Mouse (Mus musculus): ENCODE measurements around the gene Zfp948. TPM values are rescaled to one million over a fixed set of nuclear protein-coding genes. Genes with fewer than 3 reads are reported as not detected.

Gene Zfp948
- polyA plus RNA-seq (2011; ENCODE audit: insufficient read depth, insufficient read length, low replicate concordance, missing spikeins) = 1.7 and 2.6 TPM in 2 replicates

- 1% methylated on average over 29 of the region's 29 CpGs for WGBS
- Histone ChIP-seq H3K4me1 (ENCODE audit: control insufficient read depth, insufficient read depth, low read length) (no peaks in the 10 kb centered on the region; the same call in 1 of the 2 replicates), H3K4me3 (replicated peaks; ENCODE audit: control insufficient read depth, low read depth, low read length) (peak within 1 kb of the TSS; percentile 63), H3K27ac (ENCODE audit: control insufficient read depth, insufficient read depth, low read depth, low read length, poor library complexity) (peak within 1 kb of the TSS; percentile 65; the same call in 1 of the 2 replicates)
- TF ChIP-seq POLR2A (IDR thresholded peaks at IDR 0.05; ENCODE audit: borderline replicate concordance, control insufficient read depth, low read depth, low read length) (peak; percentile 39; the same call in 1 of the 2 replicates), CTCF (IDR thresholded peaks at IDR 0.05; ENCODE audit: control insufficient read depth, insufficient read depth, low read length) (0 out of 2 replicates have a peak, but pooled peaks have one; percentile 13)
Measured at GRCm38 (mm10) chr17:21566728-21567349, at the start of gene Zfp948. Gene Zfp948 (plus strand): TSS chr17:21567008.

DNA sequence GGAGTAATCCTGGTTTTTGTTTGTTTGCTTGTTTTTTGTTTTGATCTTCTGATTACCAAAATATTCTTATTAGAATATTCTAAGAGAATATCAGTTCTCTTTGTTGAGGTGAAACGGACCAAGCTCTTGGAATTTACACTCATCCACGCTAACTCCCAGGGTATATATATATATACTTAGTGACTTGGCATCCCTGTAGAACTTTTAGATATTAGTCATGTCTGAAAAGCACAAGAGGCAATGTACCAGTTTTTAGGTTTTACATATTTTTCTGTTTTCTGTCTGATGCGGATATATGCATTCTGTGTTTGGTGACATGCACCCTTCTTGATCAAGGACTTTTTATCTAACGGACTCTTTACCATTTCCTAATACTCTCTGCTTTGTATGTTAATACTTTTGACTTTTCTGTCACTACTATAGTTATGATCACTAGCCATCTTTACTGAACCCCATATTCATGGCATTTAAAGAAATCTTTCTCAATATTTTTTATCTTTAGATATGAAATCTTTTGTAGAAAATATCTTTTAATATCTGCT is 49.6 kb upstream of the Zfp948 start:
- no peaks in the 10 kb centered on the region for H3K4me1 ChIP-seq (ENCODE audit: control insufficient read depth, insufficient read depth, low read length)
- H3K4me3 ChIP-seq (replicated peaks; ENCODE audit: control insufficient read depth, low read depth, low read length) = no peak overlapping the region
- 17% methylated on average over 4 of the region's 4 CpGs for WGBS
- H3K27ac ChIP-seq (ENCODE audit: control insufficient read depth, insufficient read depth, low read depth, low read length, poor library complexity) = no peak overlapping the region
- TF ChIP-seq CTCF (IDR thresholded peaks at IDR 0.05; ENCODE audit: control insufficient read depth, insufficient read depth, low read length) (no peak), POLR2A (IDR thresholded peaks at IDR 0.05; ENCODE audit: borderline replicate concordance, control insufficient read depth, low read depth, low read length) (no peak)

DNA sequence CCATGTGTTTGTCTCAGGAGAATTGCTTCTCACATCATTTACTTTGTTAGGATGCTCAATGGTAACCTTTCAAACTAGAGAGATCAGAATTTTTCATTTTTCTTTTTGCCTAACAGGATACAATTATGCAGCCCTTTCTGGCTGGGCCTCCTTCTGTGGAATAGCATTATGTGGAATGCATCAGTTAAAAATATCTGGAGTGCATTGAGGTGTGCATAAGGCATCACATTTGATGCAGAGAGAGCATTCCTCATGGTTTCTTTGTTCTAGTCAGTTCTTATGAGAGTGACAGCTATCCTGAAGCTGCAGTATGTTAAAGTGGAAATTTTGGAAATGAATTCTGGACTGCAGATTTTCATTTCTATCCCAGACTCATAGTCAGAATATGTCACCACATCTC is 40.5 kb upstream of the Zfp948 start:
- H3K4me1 ChIP-seq (ENCODE audit: control insufficient read depth, insufficient read depth, low read length) = no peaks in the 10 kb centered on the region
- H3K4me3 ChIP-seq (replicated peaks; ENCODE audit: control insufficient read depth, low read depth, low read length) = no peak overlapping the region
- no peak overlapping the region for H3K27ac ChIP-seq (ENCODE audit: control insufficient read depth, insufficient read depth, low read depth, low read length, poor library complexity)
- TF ChIP-seq POLR2A (IDR thresholded peaks at IDR 0.05; ENCODE audit: borderline replicate concordance, control insufficient read depth, low read depth, low read length) (no peak), CTCF (IDR thresholded peaks at IDR 0.05; ENCODE audit: control insufficient read depth, insufficient read depth, low read length) (no peak)

- TF ChIP-seq POLR2A (IDR thresholded peaks at IDR 0.05; ENCODE audit: borderline replicate concordance, control insufficient read depth, low read depth, low read length) = no peak
- no peak for TF ChIP-seq CTCF (IDR thresholded peaks at IDR 0.05; ENCODE audit: control insufficient read depth, insufficient read depth, low read length)
- no peak overlapping the region for H3K4me3 ChIP-seq (replicated peaks; ENCODE audit: control insufficient read depth, low read depth, low read length)
- no peak overlapping the region for H3K27ac ChIP-seq (ENCODE audit: control insufficient read depth, insufficient read depth, low read depth, low read length, poor library complexity)
- no peaks in the 10 kb centered on the region; the same call in 1 of the 2 replicates for H3K4me1 ChIP-seq (ENCODE audit: control insufficient read depth, insufficient read depth, low read length)
- 69% methylated on average over 5 of the region's 5 CpGs for WGBS
Measured at GRCm38 (mm10) chr17:21530645-21531330, 36.0 kb upstream of the Zfp948 start.

- TF ChIP-seq POLR2A (IDR thresholded peaks at IDR 0.05; ENCODE audit: borderline replicate concordance, control insufficient read depth, low read depth, low read length) (no peak), CTCF (IDR thresholded peaks at IDR 0.05; ENCODE audit: control insufficient read depth, insufficient read depth, low read length) (no peak)
- H3K27ac ChIP-seq (ENCODE audit: control insufficient read depth, insufficient read depth, low read depth, low read length, poor library complexity) = no peak overlapping the region; the same call in 1 of the 2 replicates
Measured at GRCm38 (mm10) chr17:21531621-21532020, 35.2 kb upstream of the Zfp948 start.

GRCm38 (mm10) chr17:21532101-21532951 is 34.5 kb upstream of the Zfp948 start:
- TF ChIP-seq CTCF (IDR thresholded peaks at IDR 0.05; ENCODE audit: control insufficient read depth, insufficient read depth, low read length) (peak; percentile 13; the same call in 1 of the 2 replicates), POLR2A (IDR thresholded peaks at IDR 0.05; ENCODE audit: borderline replicate concordance, control insufficient read depth, low read depth, low read length) (peak; percentile 22; the same call in 1 of the 2 replicates)
- under 1% methylated on average over 54 of the region's 54 CpGs for WGBS
- Histone ChIP-seq H3K27ac (ENCODE audit: control insufficient read depth, insufficient read depth, low read depth, low read length, poor library complexity) (peak overlapping the region; percentile 60), H3K4me3 (replicated peaks; ENCODE audit: control insufficient read depth, low read depth, low read length) (peak overlapping the region; percentile 59), H3K4me1 (ENCODE audit: control insufficient read depth, insufficient read depth, low read length) (no peaks in the 10 kb centered on the region; the same call in 1 of the 2 replicates)

More at GRCm38 (mm10) chr17:21531621-21532020, 35.2 kb upstream of the Zfp948 start:
- Histone ChIP-seq H3K4me3 (replicated peaks; ENCODE audit: control insufficient read depth, low read depth, low read length) (no peak overlapping the region), H3K4me1 (ENCODE audit: control insufficient read depth, insufficient read depth, low read length) (no peaks in the 10 kb centered on the region; the same call in 1 of the 2 replicates)
- WGBS = 53% methylated on average over 5 of the region's 5 CpGs

- TF ChIP-seq POLR2A (IDR thresholded peaks at IDR 0.05; ENCODE audit: borderline replicate concordance, control insufficient read depth, low read depth, low read length) = no peak
- H3K4me3 ChIP-seq (replicated peaks; ENCODE audit: control insufficient read depth, low read depth, low read length) = no peak overlapping the region
- no peaks in the 10 kb centered on the region; the same call in 1 of the 2 replicates for H3K4me1 ChIP-seq (ENCODE audit: control insufficient read depth, insufficient read depth, low read length)
- no peak overlapping the region for H3K27ac ChIP-seq (ENCODE audit: control insufficient read depth, insufficient read depth, low read depth, low read length, poor library complexity)
- WGBS = 90% methylated on average over 1 of the region's 1 CpGs
Measured at GRCm38 (mm10) chr17:21533961-21534360, 32.8 kb upstream of the Zfp948 start.

Data from bone marrow, adult 2 months (tissue).